Mouse (Mus musculus): ENCODE measurements at regions not wholly inside any gene's neighbourhood (a gene's known extent, or its start where the extent isn't known, plus 50 kb on each side); places are given as distances from the start of the nearest gene placed in this dataset.

DNA sequence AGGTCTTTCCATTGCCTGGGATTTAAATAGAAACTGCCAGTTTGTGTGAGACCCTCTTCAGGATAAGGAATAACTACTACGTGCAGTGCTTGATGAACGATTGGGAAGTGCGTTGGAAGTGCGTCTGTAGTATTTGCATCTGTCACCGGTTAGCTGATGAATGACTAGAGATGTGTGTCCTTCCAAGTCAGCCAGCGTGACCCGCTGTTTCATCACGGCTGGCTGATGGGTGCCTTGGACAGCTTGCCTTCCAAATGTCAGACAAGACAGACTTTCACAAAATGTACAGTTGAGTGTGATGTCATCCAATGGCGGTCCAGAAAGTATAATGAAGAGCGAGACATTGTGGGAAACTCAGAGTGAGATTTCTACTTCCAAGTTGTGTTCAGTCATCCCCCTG, 93.9 kb downstream of the Kcnrg start:
- Histone ChIP-seq H3K4me3 (ENCODE audit: insufficient read depth in 1 of 2, low read depth in 1 of 2, low read length in 2 of 2, poor library complexity in 1 of 2, severe bottlenecking in 1 of 2) (no peak overlapping the region), H3K4me1 (ENCODE audit: control insufficient read depth in 2 of 2, insufficient read depth in 2 of 2, low read length in 2 of 2, poor library complexity in 1 of 2) (no peaks in the 10 kb centered on the region), H3K9ac (ENCODE audit: insufficient read depth, low read depth, low read length, poor library complexity, severe bottlenecking) (no peak overlapping the region), H3K27ac (ENCODE audit: insufficient read depth, low read depth, low read length, poor library complexity, severe bottlenecking) (no peak overlapping the region), H3K9me3 (ENCODE audit: control insufficient read depth, insufficient read depth, low read depth, low read length) (no peaks in the 10 kb centered on the region), H3K36me3 (ENCODE audit: control insufficient read depth, insufficient read depth, low read length, poor library complexity, severe bottlenecking) (no peaks in the 10 kb centered on the region)
- no peak for TF ChIP-seq MAFK (IDR thresholded peaks at IDR 0.05; ENCODE audit: insufficient read depth, low read depth, low read length)
- TF ChIP-seq CHD2 (IDR thresholded peaks at IDR 0.05; ENCODE audit: low read depth, low read length) = no peak
- TF ChIP-seq ZNF384 (IDR thresholded peaks at IDR 0.05; ENCODE audit: low read depth, low read length) = no peak
- TF ChIP-seq HCFC1 (IDR thresholded peaks at IDR 0.05; ENCODE audit: borderline replicate concordance, insufficient read depth, low read length) = no peak
- TF ChIP-seq ZC3H11A (IDR thresholded peaks at IDR 0.05; ENCODE audit: borderline replicate concordance, low read depth, low read length) = no peak
- DNase-seq (ENCODE audit: low read depth, low spot score) = no peak
- in situ Hi-C loops (cut with MboI; ENCODE audit: low sequenced_read_pairs in 2 of 2, unreplicated experiment in 2 of 2) = no loop called here

DNA sequence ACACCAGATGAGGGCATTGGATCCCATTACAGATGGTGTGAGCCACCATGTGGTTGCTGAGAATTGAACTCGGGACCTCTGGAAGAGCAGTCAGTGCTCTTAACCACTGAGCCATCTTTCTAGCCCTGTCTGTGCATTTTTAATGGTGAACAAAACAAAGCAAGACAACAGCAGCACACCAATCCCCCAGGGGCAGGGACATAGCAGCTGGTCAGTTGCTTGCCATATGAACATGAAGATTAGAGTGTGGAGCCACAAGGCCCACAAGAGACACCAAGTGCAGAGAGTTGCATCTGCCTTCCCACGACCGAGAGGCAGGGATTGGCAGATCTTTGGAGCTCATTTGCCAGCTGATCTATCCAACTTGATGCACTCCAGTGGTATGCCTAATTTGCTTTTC, 96.7 kb downstream of the Kcnrg start:
- H3K27ac ChIP-seq (ENCODE audit: insufficient read depth, low read depth, low read length, poor library complexity, severe bottlenecking) = no peak overlapping the region
- H3K4me3 ChIP-seq (ENCODE audit: insufficient read depth in 1 of 2, low read depth in 1 of 2, low read length in 2 of 2, poor library complexity in 1 of 2, severe bottlenecking in 1 of 2) = no peak overlapping the region
- no peaks in the 10 kb centered on the region for H3K9me3 ChIP-seq (ENCODE audit: control insufficient read depth, insufficient read depth, low read depth, low read length)
- DNase-seq (ENCODE audit: low read depth, low spot score) = no peak
- in situ Hi-C loops (cut with MboI; ENCODE audit: low sequenced_read_pairs in 2 of 2, unreplicated experiment in 2 of 2) = no loop called here
- TF ChIP-seq ZC3H11A (IDR thresholded peaks at IDR 0.05; ENCODE audit: borderline replicate concordance, low read depth, low read length) = no peak
- no peak for TF ChIP-seq HCFC1 (IDR thresholded peaks at IDR 0.05; ENCODE audit: borderline replicate concordance, insufficient read depth, low read length)
- TF ChIP-seq CHD2 (IDR thresholded peaks at IDR 0.05; ENCODE audit: low read depth, low read length) = no peak
- no peak for TF ChIP-seq ZNF384 (IDR thresholded peaks at IDR 0.05; ENCODE audit: low read depth, low read length)
- TF ChIP-seq MAFK (IDR thresholded peaks at IDR 0.05; ENCODE audit: insufficient read depth, low read depth, low read length) = no peak
- no peaks in the 10 kb centered on the region for H3K4me1 ChIP-seq (ENCODE audit: control insufficient read depth in 2 of 2, insufficient read depth in 2 of 2, low read length in 2 of 2, poor library complexity in 1 of 2)
- H3K36me3 ChIP-seq (ENCODE audit: control insufficient read depth, insufficient read depth, low read length, poor library complexity, severe bottlenecking) = no peaks in the 10 kb centered on the region
- H3K9ac ChIP-seq (ENCODE audit: insufficient read depth, low read depth, low read length, poor library complexity, severe bottlenecking) = no peak overlapping the region

DNA sequence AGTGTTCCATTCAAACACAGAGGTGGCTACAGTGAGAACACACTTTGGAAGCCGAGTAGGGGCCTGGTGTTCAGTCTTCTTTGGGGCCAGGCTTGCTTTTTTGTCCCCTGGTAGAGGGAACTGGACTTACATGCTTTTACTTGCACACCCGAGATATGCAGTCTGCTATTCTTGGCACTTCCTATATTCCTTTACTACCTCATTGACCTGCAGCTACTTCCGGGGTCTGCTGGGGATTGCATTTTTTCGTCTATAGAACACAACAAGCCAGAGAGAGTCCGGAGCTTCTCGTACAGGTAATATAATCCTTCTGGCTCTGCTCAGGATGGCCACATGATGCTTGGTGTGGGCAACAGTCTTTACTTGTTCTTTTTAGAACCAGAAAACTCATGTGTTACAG, 99.7 kb downstream of the Kcnrg start:
- H3K27ac ChIP-seq (ENCODE audit: insufficient read depth, low read depth, low read length, poor library complexity, severe bottlenecking) = no peak overlapping the region
- H3K4me3 ChIP-seq (ENCODE audit: insufficient read depth in 1 of 2, low read depth in 1 of 2, low read length in 2 of 2, poor library complexity in 1 of 2, severe bottlenecking in 1 of 2) = no peak overlapping the region
- no peak for DNase-seq (ENCODE audit: low read depth, low spot score)
- no peak overlapping the region for H3K9ac ChIP-seq (ENCODE audit: insufficient read depth, low read depth, low read length, poor library complexity, severe bottlenecking)
- H3K36me3 ChIP-seq (ENCODE audit: control insufficient read depth, insufficient read depth, low read length, poor library complexity, severe bottlenecking) = no peaks in the 10 kb centered on the region
- in situ Hi-C loops (cut with MboI; ENCODE audit: low sequenced_read_pairs in 2 of 2, unreplicated experiment in 2 of 2) = no loop called here
- no peaks in the 10 kb centered on the region for H3K9me3 ChIP-seq (ENCODE audit: control insufficient read depth, insufficient read depth, low read depth, low read length)
- peaks cover 0 to 2% of the 10 kb centered on the region in 2 experiments; a peak in 1 of 4 replicates for H3K4me1 ChIP-seq (ENCODE audit: control insufficient read depth in 2 of 2, insufficient read depth in 2 of 2, low read length in 2 of 2, poor library complexity in 1 of 2)
- TF ChIP-seq ZC3H11A (IDR thresholded peaks at IDR 0.05; ENCODE audit: borderline replicate concordance, low read depth, low read length) = no peak
- TF ChIP-seq MAFK (IDR thresholded peaks at IDR 0.05; ENCODE audit: insufficient read depth, low read depth, low read length) = no peak
- no peak for TF ChIP-seq HCFC1 (IDR thresholded peaks at IDR 0.05; ENCODE audit: borderline replicate concordance, insufficient read depth, low read length)
- TF ChIP-seq ZNF384 (IDR thresholded peaks at IDR 0.05; ENCODE audit: low read depth, low read length) = no peak
- TF ChIP-seq CHD2 (IDR thresholded peaks at IDR 0.05; ENCODE audit: low read depth, low read length) = no peak

DNA sequence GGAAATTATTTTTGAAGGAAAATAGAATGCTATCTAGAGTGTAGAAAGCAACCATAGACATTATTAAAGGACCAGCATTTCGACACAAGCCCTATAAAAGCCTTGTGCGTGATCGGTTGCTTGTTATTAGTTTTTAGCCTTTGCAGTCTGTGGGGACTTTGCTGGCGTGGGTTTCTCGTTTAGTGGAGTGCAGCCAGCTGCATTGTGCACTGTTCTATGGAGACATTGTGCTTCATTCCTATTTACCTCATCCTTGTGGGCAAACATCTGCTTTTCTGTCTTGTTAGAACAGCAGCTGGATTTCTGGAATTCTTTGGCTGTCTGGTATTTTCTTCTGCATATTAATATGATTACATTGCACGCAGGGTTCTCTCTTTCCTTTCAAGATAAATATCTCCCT, 101.1 kb downstream of the Kcnrg start:
- Histone ChIP-seq H3K9ac (ENCODE audit: insufficient read depth, low read depth, low read length, poor library complexity, severe bottlenecking) (no peak overlapping the region), H3K27ac (ENCODE audit: insufficient read depth, low read depth, low read length, poor library complexity, severe bottlenecking) (no peak overlapping the region), H3K4me1 (ENCODE audit: control insufficient read depth in 2 of 2, insufficient read depth in 2 of 2, low read length in 2 of 2, poor library complexity in 1 of 2) (peaks cover 0 to 2% of the 10 kb centered on the region in 2 experiments; a peak in 1 of 4 replicates), H3K36me3 (ENCODE audit: control insufficient read depth, insufficient read depth, low read length, poor library complexity, severe bottlenecking) (no peaks in the 10 kb centered on the region), H3K4me3 (ENCODE audit: insufficient read depth in 1 of 2, low read depth in 1 of 2, low read length in 2 of 2, poor library complexity in 1 of 2, severe bottlenecking in 1 of 2) (no peak overlapping the region), H3K9me3 (ENCODE audit: control insufficient read depth, insufficient read depth, low read depth, low read length) (no peaks in the 10 kb centered on the region)
- in situ Hi-C loops (cut with MboI; ENCODE audit: low sequenced_read_pairs in 2 of 2, unreplicated experiment in 2 of 2) = no loop called here
- TF ChIP-seq ZNF384 (IDR thresholded peaks at IDR 0.05; ENCODE audit: low read depth, low read length) (no peak), MAFK (IDR thresholded peaks at IDR 0.05; ENCODE audit: insufficient read depth, low read depth, low read length) (no peak)
- no peak for DNase-seq (ENCODE audit: low read depth, low spot score)

DNA sequence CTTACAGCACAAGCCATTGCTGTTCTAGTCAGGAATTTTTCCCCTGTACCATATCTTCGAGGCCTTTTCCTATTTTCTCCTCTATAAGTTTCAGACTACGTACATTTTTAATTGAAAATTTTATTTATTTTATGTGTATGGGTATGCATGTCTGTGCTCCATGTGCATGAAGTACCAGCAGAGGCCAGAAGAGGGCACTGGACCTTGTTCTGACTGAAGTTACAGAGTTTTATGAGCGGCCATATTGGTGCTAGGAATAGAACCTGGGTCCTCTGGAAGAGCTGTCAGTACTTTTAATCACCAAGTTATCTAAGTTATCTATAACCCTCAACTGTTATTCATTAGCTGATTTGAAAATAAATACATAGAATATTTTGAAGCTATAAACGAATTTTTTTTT, 108.5 kb downstream of the Kcnrg start:
- H3K9ac ChIP-seq (ENCODE audit: insufficient read depth, low read depth, low read length, poor library complexity, severe bottlenecking) = no peak overlapping the region
- in situ Hi-C loops (cut with MboI; ENCODE audit: low sequenced_read_pairs in 2 of 2, unreplicated experiment in 2 of 2) = no loop called here
- no peaks in the 10 kb centered on the region for H3K9me3 ChIP-seq (ENCODE audit: control insufficient read depth, insufficient read depth, low read depth, low read length)
- H3K4me3 ChIP-seq (ENCODE audit: insufficient read depth in 1 of 2, low read depth in 1 of 2, low read length in 2 of 2, poor library complexity in 1 of 2, severe bottlenecking in 1 of 2) = no peak overlapping the region
- no peaks in the 10 kb centered on the region for H3K36me3 ChIP-seq (ENCODE audit: control insufficient read depth, insufficient read depth, low read length, poor library complexity, severe bottlenecking)
- no peak overlapping the region for H3K27ac ChIP-seq (ENCODE audit: insufficient read depth, low read depth, low read length, poor library complexity, severe bottlenecking)
- DNase-seq (ENCODE audit: low read depth, low spot score) = peak; percentile 29
- no peak for TF ChIP-seq HCFC1 (IDR thresholded peaks at IDR 0.05; ENCODE audit: borderline replicate concordance, insufficient read depth, low read length)
- no peak for TF ChIP-seq CHD2 (IDR thresholded peaks at IDR 0.05; ENCODE audit: low read depth, low read length)
- TF ChIP-seq ZC3H11A (IDR thresholded peaks at IDR 0.05; ENCODE audit: borderline replicate concordance, low read depth, low read length) = no peak
- no peak for TF ChIP-seq MAFK (IDR thresholded peaks at IDR 0.05; ENCODE audit: insufficient read depth, low read depth, low read length)
- TF ChIP-seq ZNF384 (IDR thresholded peaks at IDR 0.05; ENCODE audit: low read depth, low read length) = no peak
- H3K4me1 ChIP-seq (ENCODE audit: control insufficient read depth in 2 of 2, insufficient read depth in 2 of 2, low read length in 2 of 2, poor library complexity in 1 of 2) = peaks cover 0 to under 1% of the 10 kb centered on the region in 2 experiments; a peak in 1 of 4 replicates

All from ES-E14 (cell line).